Mouse (Mus musculus) splenic B cell, adult 2 months (primary cell): ENCODE data around the gene Sema6c.
A peak's percentile ranks its signal among the peaks of the same experiment; 100 is the strongest.

Experiments used
- DNase-seq: peaks from one replicate; pipeline ENCODE4 v3.0.0-alpha.2; 2011; ENCODE audit warnings: low read depth, low spot score
- H3K27me3 ChIP-seq: 2 replicates; pipeline ENCODE4 v1.6.1; 2012; ENCODE audit warnings: mild to moderate bottlenecking, low read length, moderate library complexity, mixed read lengths; ENCODE audit not compliant: control insufficient read depth, poor library complexity, insufficient read depth, severe bottlenecking
- H3K36me3 ChIP-seq: 2 replicates; pipeline ENCODE4 v1.6.1; 2012; ENCODE audit warnings: mild to moderate bottlenecking, low read length, moderate library complexity, mixed read lengths; ENCODE audit not compliant: control insufficient read depth, poor library complexity, insufficient read depth, severe bottlenecking

The Sema6c gene

DNA sequence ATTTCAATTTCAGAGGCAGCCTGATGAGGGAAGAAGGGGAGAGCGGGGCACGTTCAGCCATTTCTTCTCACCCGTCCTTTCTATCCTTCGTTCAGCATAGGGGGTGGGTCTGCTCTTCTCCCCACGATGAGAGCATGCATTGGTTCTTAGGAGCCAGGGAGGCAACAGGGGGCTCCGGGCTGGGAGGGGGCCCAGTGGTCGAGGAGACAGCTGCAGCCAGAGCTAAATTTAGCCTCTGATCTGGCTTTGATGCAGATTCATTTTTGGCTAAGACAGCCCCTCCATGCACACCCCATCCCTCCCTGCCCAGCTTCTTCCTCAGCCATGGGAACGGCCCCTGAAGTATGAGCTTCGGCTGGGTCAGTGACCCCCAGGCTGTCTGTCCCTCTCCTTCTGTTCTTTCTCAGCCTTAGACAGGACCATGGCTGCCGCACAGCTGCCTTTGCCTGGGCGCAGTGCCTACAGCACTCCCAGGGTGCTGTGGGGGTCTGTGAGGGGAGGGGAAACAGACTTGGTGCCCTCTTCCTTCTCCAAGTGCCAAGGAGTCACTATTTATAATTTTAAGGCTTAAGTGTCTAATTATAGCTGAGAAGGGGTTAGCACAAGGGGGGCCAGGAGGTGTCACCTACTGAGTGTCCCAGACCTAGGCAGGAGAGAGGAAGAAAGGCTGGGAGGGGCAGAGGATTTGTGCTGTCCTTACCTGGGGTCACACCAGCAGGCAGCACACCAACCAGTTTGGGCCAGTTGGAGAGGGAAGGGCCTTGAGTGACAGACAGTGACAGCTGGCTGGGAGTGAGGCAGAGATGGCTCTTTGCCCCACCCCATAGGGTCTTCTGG lies 3.4 kb downstream of the Sema6c start:
- no peak for DNase-seq
- no peaks in the 10 kb centered on the region for H3K36me3 ChIP-seq
- no peaks in the 10 kb centered on the region; the same call in 1 of the 2 replicates for H3K27me3 ChIP-seq

DNA sequence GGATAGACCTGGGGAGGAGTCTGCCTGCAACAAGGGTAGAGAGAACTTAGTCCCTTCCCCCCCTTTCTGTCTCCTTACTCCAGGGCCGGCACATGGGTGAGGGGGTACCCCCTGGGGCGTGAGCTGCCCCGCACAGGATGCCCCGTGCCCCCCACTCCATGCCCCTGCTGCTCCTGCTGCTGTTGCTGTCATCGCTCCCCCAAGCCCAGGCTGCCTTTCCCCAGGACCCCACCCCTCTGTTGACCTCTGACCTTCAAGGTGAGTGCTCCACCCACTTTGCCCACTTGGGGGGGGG lies 3.9 kb downstream of the Sema6c start:
- no peaks in the 10 kb centered on the region for H3K36me3 ChIP-seq
- no peaks in the 10 kb centered on the region; the same call in 1 of the 2 replicates for H3K27me3 ChIP-seq
- DNase-seq: no peak

DNA sequence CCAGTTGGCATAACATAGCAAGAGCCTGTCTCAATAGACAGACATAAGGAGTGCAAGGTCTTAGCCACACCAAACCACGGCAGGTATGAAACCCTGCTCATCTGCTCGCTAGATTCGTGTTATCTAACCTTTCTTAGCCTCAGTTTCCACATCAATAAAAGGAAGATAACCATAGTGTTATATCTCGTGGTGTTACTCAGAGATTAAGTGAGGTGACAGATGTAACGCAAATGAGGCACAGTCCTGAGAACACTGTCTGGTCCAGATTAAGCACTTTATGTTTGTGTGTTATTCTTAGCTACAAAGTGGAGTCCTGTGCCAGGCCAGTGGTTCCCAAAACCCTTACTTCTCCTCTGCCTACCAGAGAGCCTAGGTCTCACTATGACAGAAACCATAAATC lies 4.6 kb downstream of the Sema6c start:
- DNase-seq: no peak
- Histone ChIP-seq H3K36me3 (no peaks in the 10 kb centered on the region), H3K27me3 (no peaks in the 10 kb centered on the region; the same call in 1 of the 2 replicates)

DNA sequence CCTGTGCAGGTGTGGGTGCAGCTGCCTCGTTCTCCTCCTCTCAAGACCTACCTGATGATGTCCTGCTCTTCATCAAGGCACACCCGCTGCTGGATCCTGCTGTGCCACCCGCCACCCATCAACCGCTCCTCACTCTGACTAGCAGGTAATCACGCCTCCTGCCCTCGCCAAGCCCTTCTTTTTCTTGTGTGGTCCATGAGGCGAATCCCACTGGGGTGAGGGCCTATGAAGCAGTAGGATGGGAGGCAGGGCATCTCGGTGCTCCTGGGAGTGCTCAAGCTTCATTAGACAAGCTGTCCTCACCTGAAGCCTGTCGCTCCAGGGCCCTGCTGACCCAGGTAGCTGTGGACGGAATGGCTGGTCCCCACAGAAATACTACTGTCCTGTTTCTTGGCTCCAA lies 9.7 kb downstream of the Sema6c start:
- H3K36me3 ChIP-seq: no peaks in the 10 kb centered on the region
- DNase-seq: no peak
- H3K27me3 ChIP-seq: peaks cover 3% of the 10 kb centered on the region

DNA sequence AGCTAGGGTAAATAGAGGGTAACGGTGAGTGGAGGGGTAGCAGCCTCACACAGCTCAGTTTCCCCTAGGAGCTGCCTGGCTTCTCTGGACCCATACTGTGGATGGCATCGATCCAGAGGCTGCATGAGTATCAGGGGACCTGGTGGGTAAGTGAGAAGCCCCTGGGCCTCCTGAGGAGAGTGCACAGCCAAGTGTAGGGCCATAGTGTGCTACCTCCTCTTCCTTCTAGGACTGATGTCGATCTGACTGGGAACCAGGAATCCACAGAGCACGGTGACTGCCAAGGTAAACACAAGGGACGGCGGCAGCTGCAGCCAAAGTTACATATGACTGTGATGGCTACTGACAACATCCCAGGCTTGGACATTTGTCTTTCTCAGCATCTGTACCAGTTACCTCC lies 10.8 kb downstream of the Sema6c start:
- Histone ChIP-seq H3K27me3 (peaks cover 3% of the 10 kb centered on the region), H3K36me3 (no peaks in the 10 kb centered on the region)
- DNase-seq: no peak

DNA sequence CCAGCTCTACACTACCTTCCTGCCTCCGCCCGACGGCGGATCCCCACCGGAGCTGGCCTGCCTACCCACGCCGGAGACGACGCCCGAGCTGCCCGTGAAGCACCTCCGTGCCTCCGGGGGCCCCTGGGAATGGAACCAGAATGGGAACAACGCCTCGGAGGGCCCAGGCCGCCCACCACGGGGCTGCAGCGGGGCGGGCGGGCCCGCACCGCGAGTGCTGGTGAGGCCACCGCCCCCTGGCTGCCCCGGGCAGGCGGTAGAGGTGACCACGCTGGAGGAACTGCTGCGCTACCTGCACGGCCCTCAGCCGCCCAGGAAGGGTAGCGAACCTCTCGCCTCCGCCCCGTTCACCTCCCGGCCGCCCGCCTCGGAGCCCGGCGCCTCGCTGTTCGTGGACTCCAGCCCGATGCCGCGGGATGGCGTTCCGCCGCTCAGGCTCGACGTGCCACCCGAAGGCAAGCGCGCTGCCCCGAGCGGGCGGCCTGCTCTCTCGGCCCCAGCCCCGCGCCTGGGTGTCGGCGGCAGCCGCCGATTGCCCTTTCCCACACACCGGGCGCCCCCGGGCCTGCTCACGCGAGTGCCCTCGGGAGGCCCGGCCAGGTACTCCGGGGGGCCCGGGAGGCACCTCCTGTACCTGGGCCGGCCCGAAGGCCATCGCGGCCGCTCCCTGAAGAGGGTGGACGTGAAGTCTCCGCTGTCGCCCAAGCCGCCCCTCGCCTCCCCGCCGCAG lies 12.4 kb downstream of the Sema6c start:
- H3K36me3 ChIP-seq: no peaks in the 10 kb centered on the region
- H3K27me3 ChIP-seq: peaks cover 3% of the 10 kb centered on the region
- DNase-seq: no peak

DNA sequence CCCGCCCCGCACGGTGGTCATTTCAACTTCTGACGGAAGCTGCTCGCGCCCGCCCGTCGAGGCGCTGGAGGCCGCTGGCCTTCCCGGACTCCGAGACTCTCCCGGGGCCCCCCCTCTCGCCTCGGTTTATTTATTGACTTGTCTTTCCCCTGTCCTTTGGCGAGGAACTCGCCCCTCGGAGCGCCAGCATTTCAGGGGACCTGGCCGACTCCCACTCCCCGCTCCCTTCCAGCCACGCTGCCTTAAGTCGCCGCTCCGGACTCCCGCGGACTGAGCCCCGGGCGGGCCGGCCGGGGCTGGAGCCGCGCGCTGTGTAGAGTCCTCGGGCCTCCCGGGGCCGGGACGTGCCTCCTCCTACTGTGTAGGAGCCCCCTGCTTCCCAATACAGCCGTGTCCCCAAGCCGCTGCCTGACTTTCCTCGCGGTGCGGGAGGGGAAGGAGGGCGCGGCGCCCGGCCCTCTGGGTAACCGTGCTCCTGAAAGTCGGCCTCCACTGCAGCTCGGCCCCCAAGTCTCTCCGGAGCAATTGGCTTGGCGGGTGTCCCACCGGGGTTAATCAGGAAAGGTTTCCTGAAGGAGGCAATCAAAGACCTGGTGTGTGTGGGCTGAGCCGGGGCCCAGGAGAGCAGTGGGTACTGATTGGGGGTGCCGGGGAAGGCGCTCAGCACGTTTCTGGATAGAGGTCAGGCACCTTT lies 13.1 kb downstream of the Sema6c start:
- Histone ChIP-seq H3K27me3 (peaks cover 3% of the 10 kb centered on the region), H3K36me3 (no peaks in the 10 kb centered on the region)
- DNase-seq: peak; percentile 17

DNA sequence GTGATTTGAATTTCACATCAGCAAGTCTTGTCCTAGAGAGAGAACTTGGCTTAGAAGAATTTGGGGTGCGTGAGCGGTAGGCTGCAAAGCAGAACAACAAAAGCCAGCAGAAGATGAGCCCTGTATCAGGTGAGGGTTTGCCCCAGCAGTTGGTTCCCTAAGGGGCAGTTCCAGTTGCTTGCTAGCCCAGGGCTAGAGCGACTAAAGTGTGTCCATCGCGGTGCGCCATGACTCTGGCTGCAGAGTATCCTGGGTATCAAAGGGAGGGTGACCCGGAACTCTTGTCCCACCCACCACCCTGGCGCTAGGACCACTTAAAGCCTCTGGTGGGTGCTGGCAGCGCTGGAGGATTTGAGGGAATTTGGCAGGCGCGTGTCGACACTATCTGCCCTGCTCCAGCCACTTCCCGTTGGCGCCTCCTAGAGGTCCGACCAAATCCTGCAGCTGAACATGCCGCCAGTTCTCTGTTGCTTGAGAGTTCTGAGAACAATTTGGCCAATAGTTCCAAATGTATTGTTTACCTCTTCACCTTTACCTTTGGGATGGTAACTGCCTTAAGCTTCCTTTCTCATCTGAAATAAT lies 13.8 kb downstream of the Sema6c start:
- Histone ChIP-seq H3K27me3 (peaks cover 3% of the 10 kb centered on the region), H3K36me3 (no peaks in the 10 kb centered on the region)
- peak; percentile 88 for DNase-seq

DNA sequence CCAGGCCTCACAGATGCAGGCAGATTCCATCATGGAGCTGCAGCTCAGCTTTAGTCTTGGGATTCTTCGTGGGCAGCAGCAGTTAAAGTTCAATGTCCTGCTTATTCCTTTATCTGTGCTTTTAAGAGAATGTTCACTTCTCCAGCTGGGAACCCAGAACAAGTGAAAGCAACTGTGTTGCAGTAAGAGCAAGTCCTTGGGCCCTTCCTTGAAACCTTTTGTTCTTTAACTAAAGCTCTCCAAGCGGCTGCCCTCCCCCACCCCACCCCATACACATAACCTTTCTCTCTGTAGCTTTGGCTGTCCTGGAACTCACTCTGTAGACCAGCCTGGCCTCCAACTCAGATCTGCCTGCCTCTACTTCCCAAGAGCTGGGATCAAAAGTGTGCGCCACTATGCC lies 16.2 kb downstream of the Sema6c start:
- H3K36me3 ChIP-seq: no peaks in the 10 kb centered on the region
- DNase-seq: no peak
- peaks cover 3% of the 10 kb centered on the region for H3K27me3 ChIP-seq

DNA sequence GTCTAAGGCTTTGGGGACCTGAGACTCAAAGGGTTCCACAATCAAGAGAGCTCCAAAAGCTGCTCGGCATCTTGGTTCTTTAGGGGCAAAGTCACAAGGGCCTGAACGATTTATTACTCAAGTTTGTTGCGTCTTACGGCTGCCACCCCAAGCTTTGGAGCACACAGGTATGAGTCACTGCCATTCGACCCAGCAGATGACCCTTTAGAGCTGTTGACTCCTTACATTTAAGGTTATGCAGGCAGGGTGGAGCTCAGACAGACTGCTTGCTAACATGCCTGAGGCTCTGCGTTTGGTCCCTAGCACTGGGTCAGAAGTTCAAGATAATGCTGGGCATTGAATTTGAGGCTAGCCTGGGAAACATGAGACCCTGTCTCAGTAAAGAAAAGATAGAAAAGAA lies 17.3 kb downstream of the Sema6c start:
- H3K36me3 ChIP-seq: no peaks in the 10 kb centered on the region
- H3K27me3 ChIP-seq: peaks cover 3% of the 10 kb centered on the region; the same call in 1 of the 2 replicates
- DNase-seq: no peak

DNA sequence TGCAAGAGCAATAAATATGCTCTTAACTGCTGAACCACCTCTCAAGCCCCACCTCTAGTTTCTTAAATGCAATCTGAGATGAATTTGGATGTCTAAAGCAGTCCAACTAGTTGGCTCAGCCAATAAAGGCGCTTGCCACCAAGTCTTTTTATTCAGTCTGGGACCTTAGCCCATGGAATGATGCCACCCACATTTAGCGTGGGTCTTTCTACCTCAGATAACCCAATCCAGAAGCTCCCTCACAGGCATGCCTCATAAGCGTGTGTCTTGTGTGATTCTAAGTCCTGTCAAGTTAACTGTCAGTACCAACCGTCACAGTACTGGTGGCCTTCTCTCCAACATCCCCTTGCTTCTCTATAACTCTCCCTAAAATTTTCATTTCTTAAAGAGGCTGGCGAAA lies 18.7 kb downstream of the Sema6c start:
- DNase-seq: no peak
- no peaks in the 10 kb centered on the region; the same call in 1 of the 2 replicates for H3K36me3 ChIP-seq
- no peaks in the 10 kb centered on the region for H3K27me3 ChIP-seq

DNA sequence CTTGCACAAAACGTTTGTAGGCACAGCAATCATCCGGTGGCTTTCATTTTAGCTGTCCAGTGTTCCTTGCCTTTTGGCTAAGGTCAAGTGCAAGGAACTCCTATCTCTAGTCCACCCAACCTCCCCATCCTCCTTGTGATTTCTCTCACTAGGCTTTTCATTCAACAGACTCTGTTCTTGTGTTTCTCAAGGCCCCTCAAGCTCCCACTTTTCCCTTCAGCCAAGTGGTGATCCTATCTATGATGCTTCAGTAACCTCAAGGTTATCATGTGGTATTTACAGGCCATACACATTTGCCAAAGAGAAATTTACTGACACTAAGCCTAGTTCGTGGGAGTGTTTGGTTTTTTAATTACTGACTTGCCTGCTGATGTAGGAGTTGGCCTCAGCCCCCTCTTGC lies 19.6 kb downstream of the Sema6c start:
- no peaks in the 10 kb centered on the region; the same call in 1 of the 2 replicates for H3K36me3 ChIP-seq
- DNase-seq: no peak
- H3K27me3 ChIP-seq: no peaks in the 10 kb centered on the region

DNA sequence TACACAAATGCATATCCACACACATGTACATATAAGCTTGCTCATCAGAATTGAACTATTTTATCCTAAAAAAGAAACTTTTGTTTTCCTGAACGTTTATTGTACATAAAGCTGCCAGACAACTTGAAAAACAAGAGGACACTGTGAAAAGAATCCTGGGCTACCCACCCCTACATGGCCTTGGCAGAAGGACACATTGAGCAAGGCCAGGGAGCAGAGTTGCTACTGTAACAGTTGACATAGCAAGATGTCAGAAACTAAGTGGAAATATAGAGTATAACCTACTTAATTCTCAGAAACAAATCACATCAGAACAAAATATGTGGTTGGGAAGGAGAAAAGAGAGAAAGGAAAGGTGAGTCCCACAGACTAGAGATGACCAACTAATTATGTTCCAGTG lies 21.6 kb downstream of the Sema6c start:
- Histone ChIP-seq H3K27me3 (no peaks in the 10 kb centered on the region), H3K36me3 (peaks cover 3% of the 10 kb centered on the region; the same call in 1 of the 2 replicates)
- no peak for DNase-seq

DNA sequence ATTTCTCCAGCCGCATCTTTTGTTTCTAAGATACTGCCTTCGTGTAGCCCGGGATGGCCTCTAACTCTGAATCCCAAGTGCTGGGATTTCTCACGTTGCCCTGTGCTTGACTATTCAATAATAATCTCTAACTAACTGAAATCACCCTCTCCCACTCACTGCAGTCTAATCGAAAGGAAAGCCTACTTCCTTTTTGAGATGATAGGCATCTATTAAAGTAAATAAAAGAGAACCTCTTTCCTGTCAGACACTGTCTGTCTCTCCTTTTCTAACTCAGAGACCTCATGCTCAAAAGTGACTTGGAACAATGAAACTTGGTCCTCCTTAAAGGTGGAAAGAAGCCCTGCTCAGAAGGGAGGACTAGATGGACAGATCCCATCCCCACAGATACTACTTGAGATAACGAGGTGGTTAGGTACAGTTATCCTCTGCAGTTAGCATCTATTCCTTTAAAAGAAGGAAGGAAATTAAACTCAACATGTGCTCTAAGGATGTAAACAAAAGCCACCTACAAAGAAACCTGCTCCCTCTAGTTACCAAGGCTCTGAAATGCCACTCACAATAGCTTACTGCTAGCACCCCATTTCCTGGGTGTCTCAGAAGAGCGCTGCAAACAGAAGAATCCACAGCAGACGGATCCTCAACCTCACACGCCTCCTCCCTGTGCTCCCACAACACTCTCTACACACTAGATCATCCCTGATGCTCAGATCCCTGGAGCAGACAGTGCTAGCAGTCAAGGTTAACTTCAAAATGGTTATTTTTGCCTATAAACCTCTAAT lies 24.7 kb downstream of the Sema6c start:
- Histone ChIP-seq H3K36me3 (peaks cover 12% of the 10 kb centered on the region), H3K27me3 (no peaks in the 10 kb centered on the region)
- DNase-seq: no peak
